Mouse (Mus musculus) frontal cortex, postnatal 25 days (tissue): ENCODE results near the gene Xrcc5.

Experiments used
- DNase-seq, 2 experiments: peaks; one replicate each; pipeline ENCODE4 v3.0.0; 2022; ENCODE audit warnings: low spot score in 2 of 2

The Xrcc5 gene

GRCm38 (mm10) chr1:72315447-72315846 is 8.2 kb downstream of the Xrcc5 start:
- DNase-seq = no peak

GRCm38 (mm10) chr1:72316409-72316808 is 9.2 kb downstream of the Xrcc5 start:
- DNase-seq = no peak

- no peak for DNase-seq
These were observed 9.7 kb downstream of the Xrcc5 start for GRCm38 (mm10) chr1:72316901-72317300.

GRCm38 (mm10) chr1:72320759-72321158 is 13.5 kb downstream of the Xrcc5 start:
- no peak for DNase-seq

GRCm38 (mm10) chr1:72323248-72323647 is 16.0 kb downstream of the Xrcc5 start:
- no peak for DNase-seq

GRCm38 (mm10) chr1:72326162-72326821 is 19.1 kb downstream of the Xrcc5 start:
- DNase-seq = no peak

GRCm38 (mm10) chr1:72334807-72335206 is 27.6 kb downstream of the Xrcc5 start:
- no peak for DNase-seq

- DNase-seq = no peak
These were observed 29.6 kb downstream of the Xrcc5 start for GRCm38 (mm10) chr1:72336780-72337179.

- no peak for DNase-seq
These were observed 31.1 kb downstream of the Xrcc5 start for GRCm38 (mm10) chr1:72338341-72338740.

- no peak for DNase-seq
These were observed 40.7 kb downstream of the Xrcc5 start for GRCm38 (mm10) chr1:72347873-72348272.

GRCm38 (mm10) chr1:72354856-72355255 is 47.6 kb downstream of the Xrcc5 start:
- no peak for DNase-seq

GRCm38 (mm10) chr1:72358216-72358615 is 51.0 kb downstream of the Xrcc5 start:
- DNase-seq = no peak

GRCm38 (mm10) chr1:72359462-72359861 is 52.2 kb downstream of the Xrcc5 start:
- no peak for DNase-seq

GRCm38 (mm10) chr1:72360809-72361208 is 53.6 kb downstream of the Xrcc5 start:
- no peak for DNase-seq

GRCm38 (mm10) chr1:72364661-72365060 is 57.4 kb downstream of the Xrcc5 start:
- no peak for DNase-seq

- DNase-seq = peak in 1 of 2 experiments; percentile 12
These were observed 65.3 kb downstream of the Xrcc5 start for GRCm38 (mm10) chr1:72372512-72372911.

- DNase-seq = no peak
These were observed 65.7 kb downstream of the Xrcc5 start for GRCm38 (mm10) chr1:72372913-72373312.

- no peak for DNase-seq
These were observed 66.4 kb downstream of the Xrcc5 start for GRCm38 (mm10) chr1:72373648-72374047.

- no peak for DNase-seq
These were observed 66.8 kb downstream of the Xrcc5 start for GRCm38 (mm10) chr1:72374049-72374448.

GRCm38 (mm10) chr1:72378151-72378550 is 70.9 kb downstream of the Xrcc5 start:
- no peak for DNase-seq

GRCm38 (mm10) chr1:72379752-72380353 is 72.6 kb downstream of the Xrcc5 start:
- no peak for DNase-seq

GRCm38 (mm10) chr1:72380544-72380943 is 73.3 kb downstream of the Xrcc5 start:
- DNase-seq = no peak

GRCm38 (mm10) chr1:72383056-72383455 is 75.8 kb downstream of the Xrcc5 start:
- no peak for DNase-seq

GRCm38 (mm10) chr1:72383651-72384050 is 76.4 kb downstream of the Xrcc5 start:
- DNase-seq = no peak
